Mouse (Mus musculus) hindbrain, embryonic 11.5 days (tissue): ENCODE measurements at regions not wholly inside any gene's neighbourhood (a gene's known extent, or its start where the extent isn't known, plus 50 kb on each side); places are given as distances from the start of the nearest gene placed in this dataset.

Source experiments
- ATAC-seq: fragments of 200-750 bp; cut with Nextera tagmentation; 2 replicates; pipeline ENCODE4 v1.8.0; 2017; ENCODE audit warnings: mild to moderate bottlenecking, moderate TSS enrichment, moderate library complexity; ENCODE audit not compliant: low FRiP score
- DNase-seq: peaks from one replicate; pipeline ENCODE4 v3.0.0-alpha.2; 2015; ENCODE audit warnings: low spot score
- H3K27ac ChIP-seq: fragments of 300-500 bp; sonication (generic); 2 replicates; pipeline ENCODE4 v1.5.1; 2014; ENCODE audit warnings: mild to moderate bottlenecking, low read depth, low read length
- H3K27me3 ChIP-seq: fragments of 300-500 bp; sonication (generic); 2 replicates; pipeline ENCODE4 v1.6.1; 2014; ENCODE audit warnings: mild to moderate bottlenecking, low read length, moderate library complexity, mixed read lengths; ENCODE audit not compliant: control insufficient read depth, insufficient read depth
- H3K36me3 ChIP-seq: fragments of 300-500 bp; sonication (generic); 2 replicates; pipeline ENCODE4 v1.6.1; 2014; ENCODE audit warnings: mild to moderate bottlenecking, low read length, moderate library complexity, mixed read lengths; ENCODE audit not compliant: control insufficient read depth, insufficient read depth
- H3K4me1 ChIP-seq: fragments of 300-500 bp; sonication (generic); replicated peaks from 2 replicates; pipeline ENCODE4 v1.6.1; 2014; ENCODE audit warnings: low read length, mixed read lengths; ENCODE audit not compliant: control insufficient read depth, insufficient read depth
- H3K4me2 ChIP-seq: fragments of 300-500 bp; sonication (generic); replicated peaks from 2 replicates; pipeline ENCODE4 v1.6.1; 2014; ENCODE audit warnings: mild to moderate bottlenecking, low read depth, low read length
- H3K4me3 ChIP-seq: fragments of 300-500 bp; sonication (generic); 2 replicates; pipeline ENCODE4 v1.5.1; 2014; ENCODE audit warnings: low read depth, low read length
- H3K9ac ChIP-seq: fragments of 300-500 bp; sonication (generic); 2 replicates; pipeline ENCODE4 v1.6.1; 2014; ENCODE audit warnings: low read depth, low read length
- H3K9me3 ChIP-seq: fragments of 300-500 bp; sonication (generic); 2 replicates; pipeline ENCODE4 v1.6.1; 2016; ENCODE audit warnings: low read length; ENCODE audit not compliant: control insufficient read depth
- WGBS: fragments of 180-500 bp; shearing (Covaris S2); extraction: QIAGEN DNeasy Blood & Tissue Kit; methylation state at CpG from one replicate; pipeline ENCODE4 v1.1.7; 2014; 5-methylcytosine and 5-hydroxymethylcytosine counted together

DNA sequence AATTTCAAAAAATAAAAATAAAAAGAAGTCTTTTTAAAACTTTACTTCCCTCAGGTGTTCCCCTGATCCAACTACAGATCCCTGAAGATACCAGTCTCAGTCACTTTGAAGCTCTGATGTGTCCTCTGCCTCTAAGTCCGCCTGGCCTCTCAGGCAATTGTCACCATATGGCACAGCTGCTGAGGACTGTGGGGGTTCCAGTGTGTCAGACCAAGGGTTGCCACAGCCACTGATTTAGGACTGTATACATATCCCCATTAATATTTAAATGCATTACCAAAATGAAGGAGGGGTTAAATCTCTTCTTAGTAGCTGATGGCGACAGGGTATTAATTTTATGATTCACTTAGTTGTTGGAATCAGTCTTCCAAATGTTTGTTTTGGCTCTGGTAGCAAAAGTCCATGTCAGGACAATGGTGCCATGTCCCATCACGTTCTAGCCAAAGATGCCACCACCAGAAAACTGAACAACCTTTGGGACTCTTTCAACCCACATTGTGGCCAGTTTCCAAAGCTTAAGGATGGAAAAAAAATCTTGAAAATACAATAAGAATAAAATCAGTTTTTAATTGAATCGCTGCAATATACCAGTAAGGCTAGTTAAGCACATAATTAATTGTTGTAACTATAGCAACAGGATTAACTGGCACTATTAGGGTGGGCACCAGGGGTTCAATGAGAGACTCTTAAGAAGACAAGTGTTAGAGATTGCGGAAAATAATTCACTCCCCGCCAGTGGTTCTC lies 62.5 kb downstream of the Arrdc4 start:
- Histone ChIP-seq H3K36me3 (no peaks in the 10 kb centered on the region), H3K4me1 (no peaks in the 10 kb centered on the region), H3K4me3 (no peak overlapping the region), H3K9ac (no peak overlapping the region), H3K4me2 (no peak overlapping the region), H3K27me3 (no peaks in the 10 kb centered on the region), H3K27ac (no peak overlapping the region), H3K9me3 (no peaks in the 10 kb centered on the region)
- WGBS, result 73% methylated on average over 6 of the region's 6 CpGs
- no peak for DNase-seq
- no peak for ATAC-seq

DNA sequence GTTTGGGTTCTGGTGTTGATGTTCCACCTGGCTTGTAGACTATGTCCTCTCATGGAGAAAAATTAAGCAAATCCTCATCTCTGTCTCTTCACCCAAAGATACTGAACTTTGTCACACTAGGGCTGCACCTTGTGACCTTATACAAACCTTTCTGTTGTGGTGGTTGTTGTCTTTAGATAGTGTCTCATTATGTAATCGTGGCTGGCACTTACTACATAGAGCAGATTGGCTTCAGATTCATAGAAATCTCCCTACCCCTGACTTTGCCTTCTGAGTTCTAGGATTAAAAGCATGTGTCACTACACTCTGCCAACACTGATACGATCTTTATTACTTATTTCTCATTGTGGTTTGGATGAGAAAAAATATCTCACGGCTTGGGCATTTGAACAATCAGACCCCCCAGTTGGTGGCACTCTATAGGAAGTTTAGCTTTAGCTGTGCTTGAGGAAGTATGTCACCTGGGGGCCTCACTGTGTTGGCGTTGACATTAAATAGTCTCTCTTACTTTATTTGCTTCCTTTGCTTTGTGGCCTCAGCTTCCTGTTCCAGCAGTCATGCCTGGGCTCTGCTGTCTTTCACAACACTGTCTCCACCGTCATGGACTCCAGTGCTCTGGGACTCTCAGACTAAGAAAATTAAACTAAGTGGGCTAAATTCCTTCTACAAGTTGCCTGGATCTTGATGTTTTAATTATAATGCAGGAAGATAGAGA lies 66.0 kb downstream of the Arrdc4 start:
- H3K27me3 ChIP-seq, result no peaks in the 10 kb centered on the region
- no peaks in the 10 kb centered on the region for H3K9me3 ChIP-seq
- no peak overlapping the region for H3K27ac ChIP-seq
- no peak overlapping the region for H3K4me3 ChIP-seq
- no peaks in the 10 kb centered on the region for H3K36me3 ChIP-seq
- DNase-seq (no peak), ATAC-seq (no peak)
- no peak overlapping the region for H3K9ac ChIP-seq
- WGBS, result 80% methylated on average over 5 of the region's 5 CpGs
- H3K4me1 ChIP-seq, result no peaks in the 10 kb centered on the region
- no peak overlapping the region for H3K4me2 ChIP-seq

DNA sequence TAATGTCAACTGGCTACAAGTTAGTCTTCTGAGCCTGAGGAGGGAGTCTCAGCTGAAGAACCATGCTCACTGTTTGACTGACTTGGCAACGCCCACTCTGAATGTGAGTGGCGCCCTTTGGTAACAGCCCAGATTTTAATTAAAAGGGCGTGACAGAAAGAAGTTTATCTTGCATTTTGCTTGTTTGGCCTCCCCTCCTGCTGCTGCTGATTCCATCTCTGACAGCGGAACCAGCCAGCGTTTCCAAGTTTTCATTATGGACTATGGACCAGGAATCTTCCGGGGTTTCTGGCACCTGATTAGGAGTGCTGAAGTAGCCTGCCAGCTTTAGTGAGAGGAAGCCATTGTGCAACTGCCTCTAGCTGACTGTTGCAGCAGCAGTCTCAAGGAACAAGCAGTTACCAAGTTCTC lies 66.7 kb downstream of the Arrdc4 start:
- ATAC-seq (no peak), DNase-seq (no peak)
- 66% methylated on average over 6 of the region's 6 CpGs for WGBS
- no peak overlapping the region for H3K4me2 ChIP-seq
- H3K27me3 ChIP-seq, result no peaks in the 10 kb centered on the region
- no peaks in the 10 kb centered on the region for H3K4me1 ChIP-seq
- H3K4me3 ChIP-seq, result no peak overlapping the region
- no peaks in the 10 kb centered on the region for H3K36me3 ChIP-seq
- H3K9me3 ChIP-seq, result no peaks in the 10 kb centered on the region
- no peak overlapping the region for H3K9ac ChIP-seq
- no peak overlapping the region for H3K27ac ChIP-seq

DNA sequence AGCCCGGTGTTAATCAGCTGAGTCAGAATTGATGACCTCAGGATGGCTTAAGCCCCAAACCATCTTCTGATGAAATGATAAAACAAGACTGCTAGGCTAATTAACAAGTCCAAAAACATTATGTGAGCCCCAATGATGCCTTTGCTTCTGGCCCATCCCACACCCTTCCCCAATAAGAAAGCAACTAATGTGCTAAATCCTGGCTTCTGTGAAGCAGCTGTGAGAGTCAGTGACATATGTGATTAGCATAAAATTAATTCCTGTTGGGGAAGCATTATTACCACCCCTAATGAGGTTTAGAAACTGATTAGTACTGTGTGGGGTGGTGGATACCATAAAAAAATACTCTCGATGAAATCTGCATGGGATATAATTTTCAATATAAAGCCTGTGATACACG lies 69.3 kb downstream of the Arrdc4 start:
- no peak overlapping the region for H3K4me2 ChIP-seq
- no peaks in the 10 kb centered on the region for H3K27me3 ChIP-seq
- no peaks in the 10 kb centered on the region for H3K36me3 ChIP-seq
- ATAC-seq, result no peak
- 93% methylated on average over 3 of the region's 3 CpGs for WGBS
- H3K27ac ChIP-seq, result no peak overlapping the region
- H3K9ac ChIP-seq, result no peak overlapping the region
- H3K9me3 ChIP-seq, result no peaks in the 10 kb centered on the region
- no peaks in the 10 kb centered on the region for H3K4me1 ChIP-seq
- H3K4me3 ChIP-seq, result no peak overlapping the region
- DNase-seq, result no peak

DNA sequence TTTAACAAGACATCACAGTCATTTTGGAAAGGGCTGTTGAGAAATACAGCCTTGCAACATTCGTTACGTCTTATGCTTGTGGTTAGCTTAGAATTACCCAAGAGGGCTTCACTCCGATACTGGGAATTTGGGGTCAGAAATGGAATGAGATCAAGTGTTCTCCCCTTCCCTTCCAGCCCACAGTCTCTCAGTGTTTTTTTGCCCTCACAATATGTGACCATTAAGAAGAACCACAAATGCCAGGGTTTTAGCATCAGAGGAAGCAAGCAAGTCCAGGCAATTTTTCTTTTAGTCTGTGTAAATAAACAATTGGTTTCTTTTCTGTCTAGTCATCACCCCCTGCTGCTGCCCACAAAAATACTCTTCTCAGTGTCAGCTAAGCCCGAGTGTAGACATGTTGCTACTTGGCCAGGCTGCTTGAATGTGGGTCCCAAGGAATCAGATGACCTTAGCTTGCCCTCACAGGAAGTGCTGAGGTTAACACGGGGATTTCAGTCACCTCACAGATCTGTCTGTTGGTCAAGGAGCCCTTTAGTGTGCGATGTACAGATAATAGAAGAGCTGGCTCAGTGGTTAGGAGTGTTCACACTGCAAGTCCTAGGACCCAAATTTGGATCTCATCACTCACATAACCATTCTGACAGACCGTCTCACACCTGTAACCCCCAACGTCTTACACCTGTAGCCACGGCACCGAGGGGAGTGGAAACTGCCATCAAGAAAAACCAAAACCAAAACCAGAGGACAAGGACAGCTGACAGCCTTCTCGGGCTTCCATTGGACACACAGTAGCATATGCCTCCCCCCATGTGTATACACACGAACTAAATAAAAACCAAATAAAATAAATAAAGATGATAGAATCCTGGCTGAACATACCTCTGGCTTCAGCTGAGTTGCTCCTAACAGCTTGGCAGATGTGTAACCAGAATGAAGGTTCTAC lies 81.0 kb downstream of the Arrdc4 start:
- no peak overlapping the region for H3K27ac ChIP-seq

DNA sequence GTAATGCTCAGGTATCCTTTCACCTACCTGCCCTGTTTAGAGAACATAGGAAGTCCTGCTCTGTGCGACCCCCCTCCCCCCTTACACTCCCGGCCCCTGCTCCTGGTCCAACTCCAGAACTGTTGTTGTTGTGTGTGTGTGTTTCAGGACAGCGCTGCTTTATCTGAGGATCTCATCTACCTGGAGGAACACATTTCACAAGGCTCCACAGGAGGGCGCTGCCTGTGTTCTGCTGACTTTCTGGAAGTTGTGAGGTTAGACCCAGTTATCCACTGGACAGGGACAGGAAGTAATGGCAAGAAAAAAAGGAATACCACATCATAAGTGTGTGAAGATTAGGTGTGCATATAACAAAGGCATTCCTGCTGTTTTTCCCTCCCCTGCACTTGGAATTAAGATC lies 81.8 kb downstream of the Arrdc4 start:
- peak; percentile 5 for DNase-seq
- Histone ChIP-seq H3K9ac (no peak overlapping the region), H3K36me3 (no peaks in the 10 kb centered on the region), H3K9me3 (no peaks in the 10 kb centered on the region), H3K4me2 (no peak overlapping the region), H3K27me3 (no peaks in the 10 kb centered on the region), H3K4me3 (no peak overlapping the region), H3K4me1 (no peaks in the 10 kb centered on the region), H3K27ac (no peak overlapping the region)
- WGBS, result 62% methylated on average over 4 of the region's 4 CpGs
- ATAC-seq, result no peak

More for the DNA sequence above, 81.0 kb downstream of the Arrdc4 start:
- Histone ChIP-seq H3K4me1 (no peaks in the 10 kb centered on the region), H3K4me2 (no peak overlapping the region), H3K9ac (no peak overlapping the region), H3K27me3 (no peaks in the 10 kb centered on the region), H3K36me3 (no peaks in the 10 kb centered on the region), H3K4me3 (no peak overlapping the region), H3K9me3 (no peaks in the 10 kb centered on the region)
- ATAC-seq (no peak), DNase-seq (no peak)
- WGBS, result 76% methylated on average over 12 of the region's 12 CpGs

DNA sequence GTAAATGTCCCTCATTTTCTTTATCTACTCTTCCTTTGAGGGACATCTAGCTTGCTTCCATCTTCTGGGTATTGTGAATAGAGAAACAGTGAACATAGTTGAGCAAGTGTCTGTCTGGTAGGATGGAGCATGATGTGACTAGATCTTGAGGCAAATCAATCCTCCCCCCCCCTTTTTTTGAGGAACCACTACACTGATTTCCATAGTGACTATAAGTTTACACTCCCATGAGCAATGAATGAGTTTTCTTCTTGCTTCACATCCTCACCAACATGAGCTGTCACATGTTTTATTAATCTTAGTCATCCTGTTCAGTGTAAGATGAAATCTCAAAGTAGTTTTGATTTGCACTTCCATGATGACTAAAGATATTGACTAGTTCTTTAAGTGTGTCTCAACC lies 92.7 kb downstream of the Arrdc4 start:
- DNase-seq (no peak), ATAC-seq (no peak)
- Histone ChIP-seq H3K9me3 (no peaks in the 10 kb centered on the region), H3K27ac (no peak overlapping the region), H3K36me3 (no peaks in the 10 kb centered on the region), H3K27me3 (no peaks in the 10 kb centered on the region), H3K9ac (no peak overlapping the region), H3K4me3 (no peak overlapping the region), H3K4me2 (no peak overlapping the region), H3K4me1 (no peaks in the 10 kb centered on the region)

DNA sequence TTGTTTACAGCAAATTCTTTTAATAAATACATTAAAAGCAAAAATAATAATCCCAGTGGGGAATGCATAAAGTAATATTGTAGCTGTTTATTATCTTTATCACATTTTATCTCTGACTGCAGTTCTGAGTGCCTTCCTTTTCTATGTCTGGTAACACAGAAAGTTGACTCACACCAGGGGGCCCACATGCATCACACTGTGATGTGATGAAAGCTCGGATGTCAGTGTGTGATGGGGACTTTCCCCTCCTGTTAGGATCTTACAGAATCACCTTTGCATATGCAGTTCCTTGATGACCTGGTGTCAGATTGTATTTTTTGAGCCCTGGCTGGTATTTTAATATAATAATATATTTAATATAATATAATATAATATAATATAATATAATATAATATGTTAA lies 95.5 kb downstream of the Arrdc4 start:
- no peaks in the 10 kb centered on the region for H3K36me3 ChIP-seq
- H3K4me3 ChIP-seq, result no peak overlapping the region
- no peak overlapping the region for H3K9ac ChIP-seq
- no peaks in the 10 kb centered on the region for H3K4me1 ChIP-seq
- no peaks in the 10 kb centered on the region for H3K27me3 ChIP-seq
- H3K9me3 ChIP-seq, result no peaks in the 10 kb centered on the region
- ATAC-seq (no peak), DNase-seq (no peak)
- 59% methylated on average over 1 of the region's 1 CpGs for WGBS
- H3K4me2 ChIP-seq, result no peak overlapping the region
- H3K27ac ChIP-seq, result no peak overlapping the region
